Mouse (Mus musculus) heart, adult 8-10 months (tissue): Measurements from ENCODE around the gene Stpg3. TPM values are rescaled to one million over a fixed set of nuclear protein-coding genes. Genes with fewer than 3 reads are reported as not detected.

Experiments
- total RNA-seq, 4 experiments: library from RNA; stranded (reverse); gene quantifications; 2 replicates each; pipeline ENCODE4 v1.2.4; 2022

Stpg3 gene
- total RNA-seq, 4 experiments from 2014 or later: not detected

Other genes starting within 250 kb of the Stpg3 start
- 100 to 1,000 TPM in 1 of 4 experiments, 10 to 100 TPM in 3; 89.6 to 108 (median 95.0) TPM for gene Mrpl41, start 239.5 kb downstream of the Stpg3 start, total RNA-seq
- 10 to 100 TPM; 25.2 to 36.0 (median 28.7) TPM for gene Pnpla7, start 238.6 kb downstream of the Stpg3 start, total RNA-seq
- 10 to 100 TPM; 11.7 to 15.9 (median 12.2) TPM for gene Nsmf, start 160.3 kb downstream of the Stpg3 start, total RNA-seq
- not detected for gene Entpd8, start 134.3 kb downstream of the Stpg3 start, total RNA-seq
- gene Noxa1, start 119.5 kb downstream of the Stpg3 start, total RNA-seq: not detected
- gene Nrarp, start 33.9 kb downstream of the Stpg3 start, total RNA-seq: 1 to 10 TPM; 5.0 to 9.4 (median 9.2) TPM
- gene Tor4a, start 17.8 kb downstream of the Stpg3 start, total RNA-seq: 1 to 10 TPM; 3.9 to 5.0 (median 4.7) TPM
- gene Nelfb, start 3.1 kb downstream of the Stpg3 start, total RNA-seq: 10 to 100 TPM; 38.5 to 49.3 (median 39.5) TPM
- not detected for gene Fam166a, start 4.1 kb upstream of the Stpg3 start, total RNA-seq
- 100 to 1,000 TPM; 308 to 380 (median 323) TPM for gene Tubb4b, start 10.1 kb upstream of the Stpg3 start, total RNA-seq
- gene Slc34a3, start 19.7 kb upstream of the Stpg3 start, total RNA-seq: not detected
- not detected for gene Rnf224, start 22.1 kb upstream of the Stpg3 start, total RNA-seq
- gene Rnf208, start 27.6 kb upstream of the Stpg3 start, total RNA-seq: 1 to 10 TPM in 2 of 4 experiments, under 1 TPM in 2; 0.53 to 1.7 (median 1.2) TPM
- not detected for gene Cysrt1, start 27.8 kb upstream of the Stpg3 start, total RNA-seq
- 1 to 10 TPM; 1.8 to 2.4 (median 2.1) TPM for gene AL732309.1, start 32.2 kb upstream of the Stpg3 start, total RNA-seq
- 10 to 100 TPM; 11.4 to 16.1 (median 13.6) TPM for gene Tmem203, start 40.8 kb upstream of the Stpg3 start, total RNA-seq
- 1 to 10 TPM; 4.0 to 8.6 (median 6.7) TPM for gene Tprn, start 48.0 kb upstream of the Stpg3 start, total RNA-seq
- gene Ssna1, start 57.8 kb upstream of the Stpg3 start, total RNA-seq: 10 to 100 TPM; 39.5 to 47.1 (median 40.1) TPM
- gene Anapc2, start 57.8 kb upstream of the Stpg3 start, total RNA-seq: 10 to 100 TPM; 36.8 to 39.8 (median 37.6) TPM
- not detected for gene Tmem210, start 73.5 kb upstream of the Stpg3 start, total RNA-seq
- not detected for gene Lrrc26, start 75.3 kb upstream of the Stpg3 start, total RNA-seq
- under 1 TPM in 2 of 4 experiments, not detected in 2; 0.09 to 0.11 TPM for gene Grin1, start 104.5 kb upstream of the Stpg3 start, total RNA-seq
- 10 to 100 TPM; 19.9 to 28.2 (median 22.5) TPM for gene Man1b1, start 117.7 kb upstream of the Stpg3 start, total RNA-seq
- 1 to 10 TPM; 3.8 to 5.2 (median 5.1) TPM for gene Dpp7, start 141.7 kb upstream of the Stpg3 start, total RNA-seq
- gene Uap1l1, start 151.0 kb upstream of the Stpg3 start, total RNA-seq: 10 to 100 TPM in 1 of 4 experiments, 1 to 10 TPM in 3; 8.9 to 10.7 (median 9.5) TPM
- gene Sapcd2, start 157.7 kb upstream of the Stpg3 start, total RNA-seq: not detected
- gene Entpd2, start 181.2 kb upstream of the Stpg3 start, total RNA-seq: 10 to 100 TPM; 11.6 to 14.4 (median 12.6) TPM
- gene Npdc1, start 184.7 kb upstream of the Stpg3 start, total RNA-seq: 10 to 100 TPM; 25.3 to 35.8 (median 33.6) TPM
- gene Fut7, start 208.6 kb upstream of the Stpg3 start, total RNA-seq: under 1 TPM in 2 of 4 experiments, not detected in 2; 0.16 to 0.60 TPM
- gene Abca2, start 214.1 kb upstream of the Stpg3 start, total RNA-seq: 10 to 100 TPM; 42.5 to 47.2 (median 45.2) TPM
- 1 to 10 TPM; 1.3 to 3.6 (median 2.3) TPM for gene Clic3, start 242.2 kb upstream of the Stpg3 start, total RNA-seq
- 10 to 100 TPM; 21.4 to 30.7 (median 23.3) TPM for gene Paxx, start 246.5 kb upstream of the Stpg3 start, total RNA-seq